Mouse (Mus musculus) olfactory bulb, adult 2 months (tissue): ENCODE data around the gene Sh3d21.

Experiments used
- CTCF ChIP-seq: fragments of 200-500 bp; IDR thresholded peaks from 2 replicates; pipeline ENCODE4 v1.5.1; 2012; ENCODE audit warnings: low read depth, mild to moderate bottlenecking, low read length, moderate library complexity; ENCODE audit not compliant: insufficient read depth
- POLR2A ChIP-seq: fragments of 200-500 bp; IDR thresholded peaks from 2 replicates; pipeline ENCODE4 v1.6.1; 2012; ENCODE audit warnings: mild to moderate bottlenecking, low read depth, low read length, moderate library complexity; ENCODE audit not compliant: insufficient read depth

- TF ChIP-seq CTCF (no peak), POLR2A (no peak)
Measured at GRCm38 (mm10) chr4:126201514-126202302, 38.4 kb upstream of the Sh3d21 start.
